Mouse (Mus musculus) kidney, adult 2 months (tissue): ENCODE results near the gene Gtf2i.

Source experiments
- CTCF ChIP-seq: fragments of 200-500 bp; conservative IDR thresholded peaks from 2 replicates; pipeline ENCODE4 v1.5.1; 2011; ENCODE audit warnings: low read depth, mild to moderate bottlenecking, control low read depth, low read length, moderate library complexity, mixed read lengths; ENCODE audit not compliant: insufficient read depth, insufficient read length
- POLR2A ChIP-seq: fragments of 200-500 bp; IDR thresholded peaks from one replicate; pipeline ENCODE4 v1.6.1; 2011; ENCODE audit warnings: low read depth, low read length, control low read depth

DNA sequence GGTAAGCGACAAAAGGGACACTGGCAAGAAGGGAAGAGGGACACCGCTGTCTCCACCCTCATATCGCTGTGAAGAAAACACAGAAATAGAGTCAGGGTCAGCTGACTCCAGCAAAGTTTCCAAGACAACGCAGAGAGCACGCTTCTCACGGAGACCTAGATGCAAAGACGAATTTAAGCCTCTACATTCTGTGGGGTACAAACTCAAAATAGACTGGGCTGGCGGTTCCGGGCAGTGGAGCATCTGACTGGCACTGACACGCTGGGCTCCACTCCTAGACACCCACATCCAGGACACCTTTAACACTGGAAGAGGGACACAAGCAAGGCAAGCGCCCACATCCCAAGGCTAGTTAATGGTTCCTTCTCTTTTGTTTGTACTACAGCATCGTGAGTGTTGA is 29.6 kb downstream of the Gtf2i start:
- TF ChIP-seq POLR2A (no peak), CTCF (no peak)
